Mouse (Mus musculus): Measurements from ENCODE around the gene Tbc1d22a. TPM values are rescaled to one million over a fixed set of nuclear protein-coding genes. Genes with fewer than 3 reads are reported as not detected.
"Not testable (repeated sequence)": the region's sequence is repeated elsewhere in the genome, so short reads cannot be mapped to it uniquely, and the experiment has no call there.

The Tbc1d22a gene
- polyA plus RNA-seq, 1 experiment from 2014 or later, result 8.1 TPM

DNA sequence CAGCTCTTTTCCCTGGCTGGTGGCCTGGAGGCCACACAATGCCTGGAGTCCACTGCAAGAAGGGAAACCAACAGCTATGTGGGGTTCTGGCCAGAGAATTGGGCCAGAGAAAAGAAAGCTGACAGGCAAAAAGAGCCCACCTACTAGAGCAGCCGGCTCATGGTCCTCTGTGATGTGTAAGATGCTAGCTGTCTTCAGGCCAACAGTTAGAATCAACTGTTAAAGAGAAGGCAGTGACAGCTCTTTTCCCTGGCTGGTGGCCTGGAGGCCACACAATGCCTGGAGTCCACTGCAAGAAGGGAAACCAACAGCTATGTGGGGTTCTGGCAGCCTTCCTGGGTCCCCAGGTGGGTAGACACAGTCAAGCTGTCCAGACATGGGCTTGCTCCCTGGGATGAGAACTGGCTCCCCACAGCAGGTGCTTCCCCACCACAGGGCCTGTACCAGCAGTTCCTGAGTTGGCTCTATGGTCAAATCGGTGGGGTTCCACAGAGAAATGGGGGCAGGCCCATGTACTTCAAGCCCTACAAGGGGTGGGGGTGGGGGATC lies 36.5 kb upstream of the Tbc1d22a start:
- H3K4me2 ChIP-seq; H3K9me3 ChIP-seq (ENCODE audit: control insufficient read depth, low read length); H3K9ac ChIP-seq (ENCODE audit: low read length); H3K36me3 ChIP-seq (ENCODE audit: control insufficient read depth, insufficient read depth, low read length); ATAC-seq (ENCODE audit: low FRiP score); DNase-seq (ENCODE audit: low spot score, missing footprints); H3K4me1 ChIP-seq (ENCODE audit: control insufficient read depth, insufficient read depth, low read length); H3K27ac ChIP-seq (ENCODE audit: low read depth, low read length); H3K27me3 ChIP-seq (ENCODE audit: control insufficient read depth, insufficient read depth, low read length); H3K4me3 ChIP-seq (ENCODE audit: low read depth, low read length): not testable (repeated sequence)
- WGBS, result 95% methylated on average over 2 of the region's 2 CpGs

DNA sequence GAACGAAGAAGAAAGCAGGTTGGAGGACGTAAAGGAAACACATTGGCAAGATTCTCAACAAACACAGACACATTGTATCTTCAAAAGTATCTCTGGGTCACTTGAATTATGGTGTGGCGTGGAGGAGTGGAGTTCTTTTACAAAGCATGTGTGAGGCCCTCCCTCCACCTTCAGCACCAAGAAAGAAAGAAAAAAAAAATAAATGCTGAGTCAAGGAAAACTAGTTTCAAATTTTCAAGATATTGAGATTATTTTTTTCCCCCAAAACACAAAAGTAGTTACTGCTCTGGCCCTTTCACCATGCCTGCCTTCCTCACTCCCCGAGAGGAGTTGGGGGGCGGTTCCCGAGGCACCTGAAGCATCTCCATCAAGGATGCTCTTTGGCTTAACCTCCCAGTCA lies 35.7 kb upstream of the Tbc1d22a start:
- Histone ChIP-seq H3K9me3 (ENCODE audit: control insufficient read depth, low read length) (no peaks in the 10 kb centered on the region), H3K9ac (ENCODE audit: low read length) (no peak overlapping the region), H3K27ac (ENCODE audit: low read depth, low read length) (no peak overlapping the region), H3K27me3 (ENCODE audit: control insufficient read depth, insufficient read depth, low read length) (no peaks in the 10 kb centered on the region), H3K4me1 (ENCODE audit: control insufficient read depth, insufficient read depth, low read length) (no peaks in the 10 kb centered on the region; the same call in 1 of the 2 replicates), H3K4me3 (ENCODE audit: low read depth, low read length) (no peak overlapping the region), H3K4me2 (no peak overlapping the region), H3K36me3 (ENCODE audit: control insufficient read depth, insufficient read depth, low read length) (no peaks in the 10 kb centered on the region)
- ATAC-seq (ENCODE audit: low FRiP score) (no peak), DNase-seq (ENCODE audit: low spot score, missing footprints) (no peak)
- 88% methylated on average over 6 of the region's 6 CpGs for WGBS

DNA sequence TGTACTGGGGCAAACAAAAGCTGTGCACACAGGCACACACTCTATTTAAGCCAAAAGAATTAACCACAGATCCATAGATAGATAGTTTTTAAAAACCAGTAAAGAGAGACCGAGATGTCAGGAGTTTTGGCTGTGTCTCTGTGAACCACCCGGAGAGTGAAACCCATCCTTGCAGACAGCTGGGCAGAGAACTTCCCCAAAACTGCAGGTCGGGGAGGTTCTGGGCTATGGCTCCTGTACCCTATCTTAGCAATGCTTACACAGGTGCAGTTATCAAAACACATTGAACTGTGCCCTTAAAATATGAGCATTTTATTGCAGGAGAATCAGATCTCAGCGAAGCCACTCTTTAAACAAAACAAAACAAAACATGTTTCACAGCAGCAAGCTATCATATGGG lies 33.8 kb upstream of the Tbc1d22a start:
- no peak overlapping the region for H3K9ac ChIP-seq (ENCODE audit: low read length)
- no peak overlapping the region for H3K27ac ChIP-seq (ENCODE audit: low read depth, low read length)
- ATAC-seq (ENCODE audit: low FRiP score) (no peak), DNase-seq (ENCODE audit: low spot score, missing footprints) (no peak)
- no peaks in the 10 kb centered on the region for H3K36me3 ChIP-seq (ENCODE audit: control insufficient read depth, insufficient read depth, low read length)
- no peak overlapping the region for H3K4me3 ChIP-seq (ENCODE audit: low read depth, low read length)
- H3K9me3 ChIP-seq (ENCODE audit: control insufficient read depth, low read length), result no peaks in the 10 kb centered on the region
- WGBS, result 88% methylated on average over 4 of the region's 4 CpGs
- H3K4me2 ChIP-seq, result no peak overlapping the region
- no peaks in the 10 kb centered on the region for H3K27me3 ChIP-seq (ENCODE audit: control insufficient read depth, insufficient read depth, low read length)
- peaks cover 8% of the 10 kb centered on the region for H3K4me1 ChIP-seq (ENCODE audit: control insufficient read depth, insufficient read depth, low read length)

DNA sequence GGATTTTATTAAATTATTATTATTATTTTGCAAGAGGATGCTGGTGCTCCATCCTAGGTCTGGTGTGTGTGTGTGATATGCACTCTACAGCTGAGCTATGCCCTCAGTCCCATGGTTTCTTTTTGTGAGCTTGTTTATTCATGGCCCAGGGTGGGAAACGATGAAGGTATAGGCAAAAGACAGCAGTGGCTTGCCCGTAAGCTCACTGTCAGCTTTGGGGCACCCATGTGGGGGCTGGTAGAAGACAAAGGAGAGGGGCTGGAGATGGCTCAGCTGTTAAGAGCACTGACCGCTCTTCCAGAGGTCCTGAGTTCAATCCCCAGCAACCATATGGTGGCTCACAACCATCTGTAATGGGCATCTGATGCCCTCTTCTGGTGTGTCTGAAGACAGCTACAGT lies 32.9 kb upstream of the Tbc1d22a start:
- not testable (repeated sequence) for H3K4me2 ChIP-seq; DNase-seq (ENCODE audit: low spot score, missing footprints); H3K9me3 ChIP-seq (ENCODE audit: control insufficient read depth, low read length); H3K27ac ChIP-seq (ENCODE audit: low read depth, low read length); H3K9ac ChIP-seq (ENCODE audit: low read length); H3K4me3 ChIP-seq (ENCODE audit: low read depth, low read length); ATAC-seq (ENCODE audit: low FRiP score); H3K36me3 ChIP-seq (ENCODE audit: control insufficient read depth, insufficient read depth, low read length); H3K27me3 ChIP-seq (ENCODE audit: control insufficient read depth, insufficient read depth, low read length); H3K4me1 ChIP-seq (ENCODE audit: control insufficient read depth, insufficient read depth, low read length)
- 93% methylated on average over 3 of the region's 3 CpGs for WGBS

DNA sequence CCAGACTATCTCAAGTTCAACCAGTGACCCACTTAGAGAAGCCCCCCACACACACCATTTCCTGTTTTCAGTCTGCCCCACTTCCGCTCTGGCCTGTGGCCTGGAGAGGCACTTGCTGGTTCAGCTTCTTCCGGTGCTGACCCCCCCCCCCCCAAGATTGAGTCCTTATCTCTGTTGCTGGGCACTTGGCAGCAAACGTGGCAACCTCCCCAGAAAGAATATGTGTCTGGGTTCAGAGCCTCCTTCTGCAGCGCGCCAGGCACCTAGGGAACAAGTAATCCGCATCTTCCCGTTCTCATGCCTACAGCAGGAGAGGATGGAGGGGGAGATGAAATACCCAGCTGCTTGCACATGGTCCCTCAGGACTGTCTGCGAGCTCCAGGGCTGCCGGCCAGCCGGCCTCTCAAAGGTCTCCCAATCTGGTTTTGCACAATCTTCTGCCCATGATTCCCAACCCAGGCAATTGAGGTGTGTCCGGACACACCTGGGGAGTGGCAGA lies 32.3 kb upstream of the Tbc1d22a start:
- Histone ChIP-seq H3K9ac (ENCODE audit: low read length) (no peak overlapping the region), H3K4me3 (ENCODE audit: low read depth, low read length) (no peak overlapping the region), H3K4me2 (no peak overlapping the region), H3K9me3 (ENCODE audit: control insufficient read depth, low read length) (no peaks in the 10 kb centered on the region), H3K27me3 (ENCODE audit: control insufficient read depth, insufficient read depth, low read length) (0 out of 2 replicates have a peak, but pooled peaks cover 2% of the 10 kb centered on the region), H3K4me1 (ENCODE audit: control insufficient read depth, insufficient read depth, low read length) (peaks cover 9% of the 10 kb centered on the region), H3K36me3 (ENCODE audit: control insufficient read depth, insufficient read depth, low read length) (no peaks in the 10 kb centered on the region), H3K27ac (ENCODE audit: low read depth, low read length) (no peak overlapping the region)
- 60% methylated on average over 11 of the region's 11 CpGs for WGBS
- ATAC-seq (ENCODE audit: low FRiP score), result no peak
- DNase-seq (ENCODE audit: low spot score, missing footprints), result no peak

DNA sequence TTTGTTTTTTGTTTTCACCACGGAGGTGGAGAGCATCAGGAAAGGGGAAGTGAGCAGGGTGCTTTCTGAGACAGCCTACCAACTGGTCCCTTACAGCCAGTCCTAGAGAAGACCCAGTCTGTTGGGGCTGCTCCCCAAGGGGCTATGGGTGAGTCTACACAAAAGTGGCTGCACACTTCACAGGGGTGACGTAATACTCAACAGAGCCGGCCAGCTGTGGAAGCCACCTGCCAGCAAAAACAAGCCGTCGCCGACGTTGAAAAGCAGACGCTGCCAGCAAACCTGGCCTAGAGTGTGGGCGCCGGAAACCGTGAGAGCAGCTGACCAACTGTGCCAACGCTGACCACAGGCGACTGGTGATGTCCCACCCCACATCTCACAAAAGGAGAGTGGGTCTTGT lies 31.6 kb upstream of the Tbc1d22a start:
- no peaks in the 10 kb centered on the region for H3K9me3 ChIP-seq (ENCODE audit: control insufficient read depth, low read length)

DNA sequence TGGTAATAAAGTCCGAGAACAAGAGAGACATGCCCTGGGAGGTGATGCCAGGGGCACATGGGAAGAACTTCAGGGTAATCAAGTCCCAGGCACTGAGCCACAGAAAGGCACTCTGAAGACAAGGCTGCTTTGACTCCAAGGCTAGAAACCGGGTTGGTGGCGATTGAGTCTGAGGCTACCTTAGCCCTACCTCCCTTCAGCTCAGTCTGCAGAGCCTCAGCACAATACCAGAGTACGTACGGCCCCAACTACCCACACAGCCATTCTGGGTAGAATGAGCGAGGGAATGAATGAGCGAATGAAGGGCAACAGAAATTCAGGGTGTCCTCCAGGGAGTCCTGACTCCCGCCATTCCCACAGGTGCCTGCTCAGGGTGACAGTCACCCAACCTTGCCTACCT lies 30.8 kb upstream of the Tbc1d22a start:
- no peaks in the 10 kb centered on the region for H3K36me3 ChIP-seq (ENCODE audit: control insufficient read depth, insufficient read depth, low read length)
- ATAC-seq (ENCODE audit: low FRiP score), result no peak
- WGBS, result 91% methylated on average over 8 of the region's 8 CpGs
- H3K4me3 ChIP-seq (ENCODE audit: low read depth, low read length), result no peak overlapping the region
- H3K9ac ChIP-seq (ENCODE audit: low read length), result no peak overlapping the region
- H3K27me3 ChIP-seq (ENCODE audit: control insufficient read depth, insufficient read depth, low read length), result 0 out of 2 replicates have a peak, but pooled peaks cover 2% of the 10 kb centered on the region
- H3K4me1 ChIP-seq (ENCODE audit: control insufficient read depth, insufficient read depth, low read length), result peaks cover 13% of the 10 kb centered on the region
- no peak overlapping the region for H3K27ac ChIP-seq (ENCODE audit: low read depth, low read length)
- no peak overlapping the region for H3K4me2 ChIP-seq
- H3K9me3 ChIP-seq (ENCODE audit: control insufficient read depth, low read length), result no peaks in the 10 kb centered on the region
- no peak for DNase-seq (ENCODE audit: low spot score, missing footprints)

More for the DNA sequence above, 31.6 kb upstream of the Tbc1d22a start:
- no peak overlapping the region for H3K27ac ChIP-seq (ENCODE audit: low read depth, low read length)
- WGBS, result 65% methylated on average over 13 of the region's 13 CpGs
- no peak overlapping the region for H3K9ac ChIP-seq (ENCODE audit: low read length)
- H3K4me1 ChIP-seq (ENCODE audit: control insufficient read depth, insufficient read depth, low read length), result peaks cover 9% of the 10 kb centered on the region
- no peaks in the 10 kb centered on the region for H3K36me3 ChIP-seq (ENCODE audit: control insufficient read depth, insufficient read depth, low read length)
- H3K4me2 ChIP-seq, result no peak overlapping the region
- DNase-seq (ENCODE audit: low spot score, missing footprints) (no peak), ATAC-seq (ENCODE audit: low FRiP score) (no peak)
- 0 out of 2 replicates have a peak, but pooled peaks cover 2% of the 10 kb centered on the region for H3K27me3 ChIP-seq (ENCODE audit: control insufficient read depth, insufficient read depth, low read length)
- no peak overlapping the region for H3K4me3 ChIP-seq (ENCODE audit: low read depth, low read length)

DNA sequence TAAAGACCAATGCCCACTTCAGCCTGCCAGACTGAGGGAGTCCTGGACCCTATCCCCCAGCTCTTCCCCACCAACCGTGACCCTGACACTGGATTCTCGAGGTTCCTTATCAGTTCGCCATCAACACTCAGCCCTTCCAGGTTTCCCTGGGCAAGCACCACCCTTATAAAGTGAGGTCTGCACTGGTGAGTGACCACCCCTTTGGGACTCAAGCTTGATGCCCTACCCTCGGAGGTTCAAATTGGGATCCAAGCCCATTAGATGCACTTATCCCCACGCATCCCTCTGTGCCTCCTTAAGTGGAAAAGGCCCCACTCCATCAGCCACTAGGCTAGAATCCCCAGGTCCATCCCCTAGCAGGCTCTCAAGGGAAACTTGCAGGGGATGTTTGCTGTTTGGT lies 30.2 kb upstream of the Tbc1d22a start:
- no peak for DNase-seq (ENCODE audit: low spot score, missing footprints)
- Histone ChIP-seq H3K4me1 (ENCODE audit: control insufficient read depth, insufficient read depth, low read length) (peaks cover 15% of the 10 kb centered on the region), H3K27me3 (ENCODE audit: control insufficient read depth, insufficient read depth, low read length) (0 out of 2 replicates have a peak, but pooled peaks cover 2% of the 10 kb centered on the region), H3K27ac (ENCODE audit: low read depth, low read length) (no peak overlapping the region), H3K9me3 (ENCODE audit: control insufficient read depth, low read length) (no peaks in the 10 kb centered on the region), H3K36me3 (ENCODE audit: control insufficient read depth, insufficient read depth, low read length) (no peaks in the 10 kb centered on the region), H3K9ac (ENCODE audit: low read length) (no peak overlapping the region), H3K4me2 (peak overlapping the region; percentile 66), H3K4me3 (ENCODE audit: low read depth, low read length) (peak overlapping the region; percentile 82; the same call in 1 of the 2 replicates)
- ATAC-seq (ENCODE audit: low FRiP score), result no peak
- 80% methylated on average over 5 of the region's 5 CpGs for WGBS

DNA sequence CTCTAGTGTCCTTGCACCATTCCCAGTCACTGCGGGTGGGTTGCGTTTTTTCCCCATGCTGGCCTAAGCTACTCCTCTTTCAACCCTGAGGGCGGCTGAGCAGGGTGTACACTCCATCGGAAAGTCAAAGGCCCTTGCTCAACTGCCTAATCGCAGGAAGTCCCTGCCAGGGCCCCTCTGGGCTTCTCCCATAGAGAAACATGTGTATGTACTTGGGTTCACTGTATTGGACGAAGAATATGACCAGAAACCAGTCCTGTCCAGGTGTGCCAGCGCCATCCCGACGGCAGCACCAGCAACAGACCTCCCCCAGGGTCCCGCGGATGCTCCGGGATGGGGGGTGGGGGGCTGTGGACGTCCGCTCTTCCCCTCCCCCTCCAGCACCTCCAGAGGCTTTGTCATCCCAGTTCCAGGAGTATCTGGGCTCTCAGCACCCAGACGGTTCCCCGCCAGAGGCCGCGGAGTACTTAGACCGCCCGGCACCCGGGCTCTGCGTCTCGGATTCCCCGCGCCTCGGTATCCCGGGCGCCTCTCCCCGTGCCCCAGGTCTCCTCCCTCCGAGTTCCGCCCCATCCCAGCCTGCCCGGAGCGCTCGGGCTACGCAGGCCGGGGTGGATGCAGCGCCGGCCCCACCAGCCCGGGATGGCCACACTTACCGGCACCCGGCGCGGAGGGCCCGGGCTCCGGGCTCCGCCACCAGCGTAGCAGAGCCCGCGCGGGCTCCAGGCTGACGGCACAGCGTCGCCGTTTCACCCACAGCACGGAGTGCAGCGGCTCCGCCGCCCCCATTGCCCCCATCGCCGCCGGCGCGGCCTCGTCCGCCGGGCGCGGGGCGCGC lies 29.2 kb upstream of the Tbc1d22a start:
- H3K27me3 ChIP-seq (ENCODE audit: control insufficient read depth, insufficient read depth, low read length), result 0 out of 2 replicates have a peak, but pooled peaks cover 2% of the 10 kb centered on the region
- ATAC-seq (ENCODE audit: low FRiP score) (peak; percentile 67), DNase-seq (ENCODE audit: low spot score, missing footprints) (peak; percentile 96)
- H3K4me2 ChIP-seq, result peak overlapping the region; percentile 66
- H3K9me3 ChIP-seq (ENCODE audit: control insufficient read depth, low read length), result no peaks in the 10 kb centered on the region
- peak overlapping the region; percentile 57 for H3K27ac ChIP-seq (ENCODE audit: low read depth, low read length)
- peak overlapping the region; percentile 97 for H3K9ac ChIP-seq (ENCODE audit: low read length)
- peaks cover 15% of the 10 kb centered on the region for H3K4me1 ChIP-seq (ENCODE audit: control insufficient read depth, insufficient read depth, low read length)
- under 1% methylated on average over 70 of the region's 70 CpGs for WGBS
- no peaks in the 10 kb centered on the region for H3K36me3 ChIP-seq (ENCODE audit: control insufficient read depth, insufficient read depth, low read length)
- H3K4me3 ChIP-seq (ENCODE audit: low read depth, low read length), result peak overlapping the region; percentile 82

Measured in midbrain, embryonic 11.5 days (tissue).